Mouse (Mus musculus) embryonic facial prominence, embryonic 11.5 days (tissue): Measurements from ENCODE around the gene Ttyh2. TPM values are rescaled to one million over a fixed set of nuclear protein-coding genes. Genes with fewer than 3 reads are reported as not detected.
A peak's percentile ranks its signal among the peaks of the same experiment; 100 is the strongest.

Experiments used
- ATAC-seq: fragments of 200-750 bp; cut with Nextera tagmentation; replicated peaks from 2 replicates; pipeline ENCODE4 v1.8.0; 2017; ENCODE audit warnings: low read depth; ENCODE audit not compliant: insufficient number of reproducible peaks, low FRiP score, low TSS enrichment
- DNase-seq: peaks from one replicate; pipeline ENCODE4 v3.0.0-alpha.2; 2015; ENCODE audit warnings: low spot score
- H3K27ac ChIP-seq: fragments of 300-500 bp; sonication (generic); replicated peaks from 2 replicates; pipeline ENCODE4 v1.5.1; 2014; ENCODE audit warnings: mild to moderate bottlenecking, low read depth, low read length, control low read depth
- H3K27me3 ChIP-seq: fragments of 300-500 bp; sonication (generic); 2 replicates; pipeline ENCODE4 v1.6.1; 2014; ENCODE audit warnings: mild to moderate bottlenecking, low read length, moderate library complexity, mixed read lengths; ENCODE audit not compliant: control insufficient read depth, insufficient read depth
- H3K36me3 ChIP-seq: fragments of 300-500 bp; sonication (generic); replicated peaks from 2 replicates; pipeline ENCODE4 v1.6.1; 2014; ENCODE audit warnings: low read depth, mild to moderate bottlenecking, low read length, moderate library complexity, mixed read lengths; ENCODE audit not compliant: control insufficient read depth, insufficient read depth
- H3K4me1 ChIP-seq: fragments of 300-500 bp; sonication (generic); 2 replicates; pipeline ENCODE4 v1.6.1; 2014; ENCODE audit warnings: low read length, mixed read lengths; ENCODE audit not compliant: control insufficient read depth, insufficient read depth
- H3K4me2 ChIP-seq: fragments of 300-500 bp; sonication (generic); 2 replicates; pipeline ENCODE4 v1.6.1; 2014; ENCODE audit warnings: low read depth, mild to moderate bottlenecking, control low read depth, low read length, moderate library complexity
- H3K4me3 ChIP-seq: fragments of 300-500 bp; sonication (generic); 2 replicates; pipeline ENCODE4 v1.5.1; 2014; ENCODE audit warnings: low read depth, low read length, control low read depth
- H3K9ac ChIP-seq: fragments of 300-500 bp; sonication (generic); replicated peaks from 2 replicates; pipeline ENCODE4 v1.6.1; 2014; ENCODE audit warnings: mild to moderate bottlenecking, control low read depth, low read length
- H3K9me3 ChIP-seq: fragments of 300-500 bp; sonication (generic); replicated peaks from 2 replicates; pipeline ENCODE4 v1.6.1; 2016; ENCODE audit warnings: mild to moderate bottlenecking, low read length, inconsistent platforms, mixed read lengths; ENCODE audit not compliant: control insufficient read depth
- WGBS: fragments of 180-500 bp; shearing (Covaris S2); extraction: QIAGEN DNeasy Blood & Tissue Kit; methylation state at CpG from one replicate; pipeline ENCODE4 v1.1.7; 2014; 5-methylcytosine and 5-hydroxymethylcytosine counted together
- polyA plus RNA-seq: library from polyadenylated mRNA; unstranded; fragments of >200 nt; fragmentation: Nextera tagmentation; extraction: Ambion mirVana; gene quantifications from 2 replicates; pipeline ENCODE4 v1.2.1, GENCODE M21; 2014

Ttyh2 gene
- polyA plus RNA-seq, 1 experiment from 2014 or later, result 16.4 TPM

DNA sequence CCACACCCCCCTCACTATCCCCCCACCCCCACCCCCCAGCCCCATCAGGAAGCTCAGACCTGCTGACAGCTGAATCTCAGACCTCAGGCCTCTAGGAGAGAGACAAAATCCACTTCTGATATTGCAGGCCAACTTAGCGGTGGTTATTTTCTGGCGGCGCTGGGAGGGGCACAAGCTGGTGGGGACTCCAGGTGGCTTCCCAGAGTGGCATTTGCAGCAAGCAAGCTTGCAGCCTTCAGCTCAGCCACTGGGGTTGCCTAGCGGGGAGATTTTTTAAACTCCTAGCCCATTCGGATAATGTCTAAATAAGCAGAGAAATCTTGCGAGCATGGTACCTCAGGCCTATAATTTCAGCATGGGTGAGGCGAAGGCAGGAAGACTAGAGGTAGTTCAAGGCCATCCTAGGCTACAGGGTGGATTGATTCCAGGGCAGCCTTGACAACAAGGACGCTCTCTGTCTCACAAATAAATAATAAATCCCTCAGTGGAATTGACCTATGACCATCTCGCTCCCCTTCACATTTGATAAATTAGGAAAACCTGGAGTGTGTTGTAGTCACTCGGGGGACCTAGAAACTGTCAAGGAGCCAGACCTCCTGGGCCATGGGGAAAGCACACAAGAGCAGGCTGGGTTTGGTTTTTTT is 36.5 kb upstream of the Ttyh2 start:
- H3K4me1 ChIP-seq, result peaks cover 6% of the 10 kb centered on the region; the same call in 1 of the 2 replicates
- H3K4me3 ChIP-seq, result no peak overlapping the region
- H3K27me3 ChIP-seq, result no peaks in the 10 kb centered on the region
- no peak for DNase-seq
- no peak overlapping the region for H3K27ac ChIP-seq
- no peak for ATAC-seq
- H3K9me3 ChIP-seq, result no peaks in the 10 kb centered on the region
- H3K4me2 ChIP-seq, result no peak overlapping the region
- H3K9ac ChIP-seq, result no peak overlapping the region
- WGBS, result 43% methylated on average over 10 of the region's 10 CpGs
- H3K36me3 ChIP-seq, result no peaks in the 10 kb centered on the region

DNA sequence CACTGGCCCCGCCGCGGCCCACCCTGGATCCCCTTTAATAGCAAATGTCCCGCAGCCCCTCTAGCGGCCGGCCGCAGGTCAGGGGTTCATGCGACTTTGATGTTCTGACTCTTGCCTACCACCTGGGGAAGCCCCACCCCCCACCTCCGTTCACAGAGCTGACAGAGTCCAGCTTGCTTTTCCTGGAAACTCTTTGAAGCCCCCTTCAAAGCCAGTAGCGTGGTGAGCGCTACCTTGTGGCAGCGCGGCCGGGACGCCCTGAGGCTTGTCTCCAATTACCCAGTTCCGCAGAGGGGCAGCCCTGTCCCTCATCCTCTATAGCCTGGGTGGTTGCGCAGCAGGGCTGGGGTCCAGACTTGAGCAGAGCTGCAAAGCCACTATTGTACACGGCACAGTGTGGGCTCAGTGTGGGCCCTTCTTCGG is 35.5 kb upstream of the Ttyh2 start:
- WGBS, result under 1% methylated on average over 19 of the region's 19 CpGs
- Histone ChIP-seq H3K9me3 (no peaks in the 10 kb centered on the region), H3K36me3 (no peaks in the 10 kb centered on the region), H3K27ac (no peak overlapping the region), H3K4me1 (peaks cover 6% of the 10 kb centered on the region; the same call in 1 of the 2 replicates), H3K4me2 (peak overlapping the region; percentile 5; the same call in 1 of the 2 replicates), H3K27me3 (no peaks in the 10 kb centered on the region), H3K9ac (no peak overlapping the region; the same call in 1 of the 2 replicates), H3K4me3 (no peak overlapping the region)
- ATAC-seq, result 0 out of 2 replicates have a peak, but pooled peaks have one; percentile 37
- peak; percentile 75 for DNase-seq

DNA sequence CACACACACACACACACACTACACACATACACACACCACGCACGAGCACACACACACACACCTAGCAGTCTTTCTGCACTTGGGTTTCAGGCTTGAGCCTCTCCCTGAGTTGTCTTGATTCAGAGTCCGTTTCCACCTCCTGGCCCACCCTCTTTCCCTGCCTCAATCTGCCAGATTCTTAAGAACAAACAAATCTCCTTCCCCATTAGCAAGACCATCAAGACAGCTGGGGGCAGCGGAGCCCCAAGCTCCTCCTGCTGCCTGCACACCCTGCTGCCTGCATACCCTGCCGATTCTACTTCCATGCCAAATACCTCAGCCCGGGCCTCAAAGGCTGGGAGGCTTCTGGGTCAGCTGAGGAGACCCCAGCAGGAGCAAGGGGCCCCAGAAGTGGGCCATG is 34.6 kb upstream of the Ttyh2 start:
- H3K4me3 ChIP-seq, result no peak overlapping the region
- H3K36me3 ChIP-seq, result no peaks in the 10 kb centered on the region
- H3K9ac ChIP-seq, result no peak overlapping the region
- peaks cover 6% of the 10 kb centered on the region; the same call in 1 of the 2 replicates for H3K4me1 ChIP-seq
- WGBS, result 40% methylated on average over 6 of the region's 6 CpGs
- no peak overlapping the region for H3K4me2 ChIP-seq
- H3K27me3 ChIP-seq, result no peaks in the 10 kb centered on the region
- no peak for DNase-seq
- H3K9me3 ChIP-seq, result no peaks in the 10 kb centered on the region
- no peak for ATAC-seq
- H3K27ac ChIP-seq, result no peak overlapping the region

DNA sequence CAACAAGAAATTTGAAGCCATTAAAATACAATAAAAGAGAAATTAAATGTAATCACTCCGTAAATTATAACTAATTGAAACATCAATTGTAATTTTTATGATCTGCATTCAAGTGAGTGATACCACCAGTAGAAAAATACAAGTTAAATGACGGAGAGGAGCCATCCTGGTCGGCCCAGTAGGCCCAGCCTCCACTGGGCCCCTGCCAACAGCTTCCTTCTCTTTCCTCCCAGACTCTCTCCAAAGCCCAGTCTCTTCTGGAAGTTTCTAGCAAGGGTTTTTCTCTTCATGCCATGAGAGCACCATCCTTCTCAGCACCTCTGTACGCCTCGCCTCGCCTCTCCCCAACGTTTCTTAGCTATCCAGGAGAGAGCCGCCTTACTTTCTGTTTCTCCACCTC is 34.1 kb upstream of the Ttyh2 start:
- DNase-seq, result no peak
- no peaks in the 10 kb centered on the region for H3K27me3 ChIP-seq
- peaks cover 6% of the 10 kb centered on the region; the same call in 1 of the 2 replicates for H3K4me1 ChIP-seq
- 86% methylated on average over 8 of the region's 8 CpGs for WGBS
- H3K4me3 ChIP-seq, result no peak overlapping the region
- H3K36me3 ChIP-seq, result no peaks in the 10 kb centered on the region
- ATAC-seq, result no peak
- H3K4me2 ChIP-seq, result no peak overlapping the region
- H3K27ac ChIP-seq, result no peak overlapping the region
- H3K9ac ChIP-seq, result no peak overlapping the region
- no peaks in the 10 kb centered on the region for H3K9me3 ChIP-seq

DNA sequence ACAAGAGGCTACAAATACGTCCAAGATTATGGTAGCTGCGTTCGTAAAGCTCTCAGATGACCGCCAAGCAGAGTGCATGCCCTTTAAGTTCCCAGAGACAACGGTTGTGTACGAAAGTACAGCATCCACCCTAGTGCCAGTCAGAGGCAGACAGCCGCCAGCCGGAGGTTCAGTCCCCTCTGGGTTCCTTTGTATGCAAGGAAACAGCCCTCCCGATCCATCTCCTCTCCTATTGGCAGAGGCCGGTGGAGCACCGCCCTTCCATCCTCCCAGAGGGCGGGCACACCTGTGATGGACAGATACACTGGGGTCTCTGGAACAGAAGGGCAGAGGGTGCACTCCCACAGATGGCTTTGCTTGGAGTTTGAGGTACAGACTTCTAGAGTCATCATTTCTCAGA is 33.0 kb upstream of the Ttyh2 start:
- DNase-seq, result peak; percentile 66
- Histone ChIP-seq H3K9ac (no peak overlapping the region), H3K9me3 (no peaks in the 10 kb centered on the region), H3K27ac (no peak overlapping the region), H3K36me3 (no peaks in the 10 kb centered on the region), H3K27me3 (no peaks in the 10 kb centered on the region), H3K4me3 (no peak overlapping the region), H3K4me2 (no peak overlapping the region; the same call in 1 of the 2 replicates), H3K4me1 (peaks cover 6% of the 10 kb centered on the region; the same call in 1 of the 2 replicates)
- WGBS, result 51% methylated on average over 12 of the region's 12 CpGs
- ATAC-seq, result no peak; the same call in 1 of the 2 replicates

DNA sequence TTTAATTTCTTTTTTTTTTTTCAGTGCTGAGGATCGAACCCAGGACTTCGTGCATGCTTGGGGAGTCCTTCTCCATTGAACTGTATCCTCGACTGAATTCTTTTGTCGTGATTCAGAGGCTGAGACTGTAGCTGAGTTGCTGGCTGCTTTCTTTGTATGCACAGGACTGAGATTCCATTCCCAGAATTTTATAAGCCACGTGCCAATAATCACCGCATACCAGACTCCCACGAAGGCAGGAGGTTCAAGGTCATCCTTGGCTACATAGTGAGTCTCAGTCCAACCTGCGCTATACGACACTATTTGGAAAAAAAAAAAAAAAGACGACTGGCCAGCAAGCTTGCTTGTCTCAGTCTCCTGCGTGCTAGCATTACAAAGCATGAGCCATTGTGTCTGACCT is 32.3 kb upstream of the Ttyh2 start:
- Histone ChIP-seq H3K27ac (no peak overlapping the region), H3K36me3 (no peaks in the 10 kb centered on the region), H3K9ac (no peak overlapping the region), H3K4me1 (peaks cover 6% of the 10 kb centered on the region; the same call in 1 of the 2 replicates), H3K27me3 (no peaks in the 10 kb centered on the region), H3K9me3 (no peaks in the 10 kb centered on the region), H3K4me2 (no peak overlapping the region), H3K4me3 (no peak overlapping the region)
- no peak for ATAC-seq
- DNase-seq, result no peak
- 78% methylated on average over 11 of the region's 11 CpGs for WGBS

DNA sequence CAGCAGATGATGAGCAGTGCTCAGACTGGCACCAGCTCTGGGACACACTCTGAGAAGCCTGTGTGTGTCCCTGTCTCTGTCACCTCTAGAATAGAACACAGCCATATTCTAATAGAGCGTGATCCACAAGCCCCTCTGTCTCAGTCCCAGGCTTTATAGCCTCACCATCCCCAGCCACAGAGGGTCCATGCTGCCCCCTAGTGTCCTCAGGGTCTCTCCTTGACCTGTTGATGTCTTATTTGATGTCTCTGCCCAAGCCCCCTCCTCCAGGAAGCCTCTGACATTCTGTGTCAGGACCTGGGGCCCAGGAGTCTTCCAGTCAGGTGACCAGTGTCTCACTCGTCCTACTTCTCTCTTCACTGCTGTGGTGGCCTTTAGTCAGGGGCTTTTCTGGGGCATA is 31.1 kb upstream of the Ttyh2 start:
- no peak overlapping the region for H3K4me3 ChIP-seq
- H3K9me3 ChIP-seq, result no peaks in the 10 kb centered on the region
- H3K36me3 ChIP-seq, result no peaks in the 10 kb centered on the region
- no peaks in the 10 kb centered on the region for H3K27me3 ChIP-seq
- H3K4me1 ChIP-seq, result peaks cover 6% of the 10 kb centered on the region; the same call in 1 of the 2 replicates
- no peak overlapping the region for H3K4me2 ChIP-seq
- 48% methylated on average over 2 of the region's 2 CpGs for WGBS
- no peak overlapping the region for H3K27ac ChIP-seq
- DNase-seq, result no peak
- no peak overlapping the region for H3K9ac ChIP-seq
- ATAC-seq, result no peak

DNA sequence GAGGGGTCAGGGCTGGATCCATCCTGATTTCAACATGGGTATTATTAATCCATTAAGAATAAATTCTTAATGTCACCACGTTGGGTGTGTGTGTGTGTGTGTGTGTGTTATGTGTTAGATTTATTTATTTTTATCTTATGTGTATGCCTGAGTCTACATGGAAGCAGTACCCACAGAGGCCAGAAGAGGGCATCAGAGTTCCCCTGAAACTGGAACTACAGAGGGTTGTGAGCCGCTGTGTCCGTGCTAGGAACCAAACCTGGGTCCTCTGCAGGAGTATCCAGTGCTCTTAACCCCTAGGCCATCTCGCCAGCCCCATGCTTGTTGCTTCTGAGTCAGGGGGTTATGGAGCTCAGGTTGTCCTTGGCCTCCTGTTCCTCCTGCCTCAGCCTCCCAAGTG is 25.7 kb upstream of the Ttyh2 start:
- ATAC-seq, result no peak
- H3K4me1 ChIP-seq, result no peaks in the 10 kb centered on the region
- no peak for DNase-seq
- 57% methylated on average over 4 of the region's 4 CpGs for WGBS
- no peak overlapping the region for H3K4me3 ChIP-seq
- H3K4me2 ChIP-seq, result no peak overlapping the region
- H3K9ac ChIP-seq, result no peak overlapping the region
- H3K36me3 ChIP-seq, result no peaks in the 10 kb centered on the region
- H3K9me3 ChIP-seq, result no peaks in the 10 kb centered on the region
- no peaks in the 10 kb centered on the region for H3K27me3 ChIP-seq
- H3K27ac ChIP-seq, result no peak overlapping the region
